Mouse (Mus musculus) limb, embryonic 12.5 days (tissue): ENCODE measurements around the gene Gm47791. TPM values are rescaled to one million over a fixed set of nuclear protein-coding genes. Genes with fewer than 3 reads are reported as not detected.

ENCODE experiments used
- ATAC-seq: fragments of 200-750 bp; cut with Nextera tagmentation; 2 replicates; pipeline ENCODE4 v1.8.0; 2017; ENCODE audit warnings: low read depth, moderate TSS enrichment; ENCODE audit not compliant: insufficient number of reproducible peaks, insufficient read depth, low FRiP score, low TSS enrichment
- H3K27ac ChIP-seq: fragments of 300-500 bp; sonication (generic); 2 replicates; pipeline ENCODE4 v1.5.1; 2016; ENCODE audit warnings: mild to moderate bottlenecking, moderate library complexity
- H3K27me3 ChIP-seq: fragments of 300-500 bp; sonication (generic); 2 replicates; pipeline ENCODE4 v1.6.1; 2016; ENCODE audit warnings: mild to moderate bottlenecking, moderate library complexity
- H3K36me3 ChIP-seq: fragments of 300-500 bp; sonication (generic); 2 replicates; pipeline ENCODE4 v1.6.1; 2016; ENCODE audit warnings: mild to moderate bottlenecking, moderate library complexity
- H3K4me1 ChIP-seq: fragments of 300-500 bp; sonication (generic); replicated peaks from 2 replicates; pipeline ENCODE4 v1.6.1; 2016
- H3K4me2 ChIP-seq: fragments of 300-500 bp; sonication (generic); 2 replicates; pipeline ENCODE4 v1.6.1; 2016; ENCODE audit warnings: mild to moderate bottlenecking, moderate library complexity
- H3K4me3 ChIP-seq: fragments of 300-500 bp; sonication (generic); replicated peaks from 2 replicates; pipeline ENCODE4 v1.5.1; 2016; ENCODE audit warnings: mild to moderate bottlenecking
- H3K9ac ChIP-seq: fragments of 300-500 bp; sonication (generic); replicated peaks from 2 replicates; pipeline ENCODE4 v1.6.1; 2016; ENCODE audit warnings: mild to moderate bottlenecking, moderate library complexity
- H3K9me3 ChIP-seq: fragments of 300-500 bp; sonication (generic); 2 replicates; pipeline ENCODE4 v1.6.1; 2016; ENCODE audit warnings: mild to moderate bottlenecking, moderate library complexity
- WGBS: fragments of 180-500 bp; shearing (Covaris S2); methylation state at CpG from one replicate; pipeline ENCODE4 v1.1.7; 2016; 5-methylcytosine and 5-hydroxymethylcytosine counted together
- polyA plus RNA-seq: library from polyadenylated mRNA; unstranded; fragments of >200 nt; fragmentation: Nextera tagmentation; extraction: Ambion mirVana; gene quantifications from 2 replicates; pipeline ENCODE4 v1.2.1, GENCODE M21; 2016

Gm47791 gene
- polyA plus RNA-seq, 1 experiment from 2014 or later = not detected

GRCm38 (mm10) chr1:82759520-82759919, 11.5 kb downstream of the Gm47791 start:
- H3K27ac ChIP-seq = no peak overlapping the region
- no peaks in the 10 kb centered on the region for H3K4me1 ChIP-seq
- H3K4me2 ChIP-seq = no peak overlapping the region
- no peak overlapping the region for H3K9ac ChIP-seq
- ATAC-seq = no peak
- peaks cover 37% of the 10 kb centered on the region for H3K36me3 ChIP-seq
- no peaks in the 10 kb centered on the region for H3K27me3 ChIP-seq
- WGBS = 88% methylated on average over 1 of the region's 1 CpGs
- H3K9me3 ChIP-seq = 0 out of 2 replicates have a peak, but pooled peaks cover 6% of the 10 kb centered on the region
- no peak overlapping the region for H3K4me3 ChIP-seq

- no peaks in the 10 kb centered on the region for H3K27me3 ChIP-seq
- H3K9ac ChIP-seq = no peak overlapping the region
- WGBS = 89% methylated on average over 2 of the region's 2 CpGs
- no peak overlapping the region for H3K4me2 ChIP-seq
- no peak overlapping the region for H3K4me3 ChIP-seq
- no peak for ATAC-seq
- H3K27ac ChIP-seq = no peak overlapping the region
- no peaks in the 10 kb centered on the region for H3K9me3 ChIP-seq
- peaks cover 38% of the 10 kb centered on the region for H3K36me3 ChIP-seq
- no peaks in the 10 kb centered on the region for H3K4me1 ChIP-seq
Observed at GRCm38 (mm10) chr1:82747714-82748452, 23.2 kb downstream of the Gm47791 start.

- 61% methylated on average over 4 of the region's 4 CpGs for WGBS
- Histone ChIP-seq H3K9me3 (no peaks in the 10 kb centered on the region), H3K4me3 (no peak overlapping the region), H3K36me3 (peaks cover 37% of the 10 kb centered on the region), H3K4me2 (no peak overlapping the region), H3K9ac (no peak overlapping the region), H3K27me3 (no peaks in the 10 kb centered on the region), H3K27ac (no peak overlapping the region), H3K4me1 (no peaks in the 10 kb centered on the region)
- ATAC-seq = no peak
Observed at GRCm38 (mm10) chr1:82746408-82746807, 24.6 kb downstream of the Gm47791 start.

- no peaks in the 10 kb centered on the region for H3K27me3 ChIP-seq
- no peaks in the 10 kb centered on the region for H3K9me3 ChIP-seq
- no peak overlapping the region for H3K4me3 ChIP-seq
- H3K4me2 ChIP-seq = no peak overlapping the region
- H3K4me1 ChIP-seq = no peaks in the 10 kb centered on the region
- peaks cover 37% of the 10 kb centered on the region for H3K36me3 ChIP-seq
- ATAC-seq = no peak
- 92% methylated on average over 3 of the region's 3 CpGs for WGBS
- H3K9ac ChIP-seq = no peak overlapping the region
- no peak overlapping the region for H3K27ac ChIP-seq
Observed at GRCm38 (mm10) chr1:82743962-82744361, 27.1 kb downstream of the Gm47791 start.

DNA sequence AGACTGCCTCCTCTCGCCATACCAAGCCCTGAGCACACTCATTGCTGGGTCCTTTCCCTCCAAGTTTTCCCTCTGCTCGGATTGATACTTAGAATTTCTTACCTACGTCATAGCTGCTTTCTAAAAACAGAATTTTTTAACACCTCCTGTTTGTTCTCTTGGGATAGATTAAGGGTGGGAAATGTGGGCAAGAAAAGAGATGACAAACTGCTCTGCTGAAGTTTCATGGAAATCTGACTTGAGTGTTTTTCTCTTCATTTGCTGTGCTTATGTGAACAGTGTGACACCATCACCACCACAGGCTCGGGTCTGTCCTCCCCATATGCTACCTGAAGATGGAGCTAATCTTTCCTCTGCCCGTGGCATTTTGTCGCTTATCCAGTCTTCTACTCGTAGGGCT, 29.5 kb downstream of the Gm47791 start:
- ATAC-seq = no peak
- Histone ChIP-seq H3K4me3 (no peak overlapping the region), H3K27ac (no peak overlapping the region), H3K36me3 (peaks cover 47% of the 10 kb centered on the region), H3K9ac (no peak overlapping the region), H3K9me3 (no peaks in the 10 kb centered on the region), H3K4me1 (no peaks in the 10 kb centered on the region), H3K4me2 (no peak overlapping the region), H3K27me3 (no peaks in the 10 kb centered on the region)
- 89% methylated on average over 7 of the region's 7 CpGs for WGBS

GRCm38 (mm10) chr1:82738066-82738465, 33.0 kb downstream of the Gm47791 start:
- H3K4me1 ChIP-seq = no peaks in the 10 kb centered on the region
- no peak overlapping the region for H3K4me2 ChIP-seq
- H3K27me3 ChIP-seq = no peaks in the 10 kb centered on the region
- H3K27ac ChIP-seq = no peak overlapping the region
- no peaks in the 10 kb centered on the region for H3K9me3 ChIP-seq
- ATAC-seq = no peak
- no peak overlapping the region for H3K9ac ChIP-seq
- 78% methylated on average over 1 of the region's 1 CpGs for WGBS
- peaks cover 67% of the 10 kb centered on the region for H3K36me3 ChIP-seq
- no peak overlapping the region for H3K4me3 ChIP-seq

- Histone ChIP-seq H3K9ac (no peak overlapping the region), H3K36me3 (peaks cover 90% of the 10 kb centered on the region), H3K27ac (no peak overlapping the region), H3K4me2 (no peak overlapping the region), H3K4me1 (no peaks in the 10 kb centered on the region), H3K4me3 (no peak overlapping the region), H3K9me3 (no peaks in the 10 kb centered on the region), H3K27me3 (no peaks in the 10 kb centered on the region)
- ATAC-seq = no peak
- WGBS = 100% methylated on average over 1 of the region's 1 CpGs
Observed at GRCm38 (mm10) chr1:82733357-82733756, 37.7 kb downstream of the Gm47791 start.

- peaks cover 8% of the 10 kb centered on the region for H3K4me1 ChIP-seq
- WGBS = 90% methylated on average over 5 of the region's 5 CpGs
Observed at GRCm38 (mm10) chr1:82726482-82726881, 44.6 kb downstream of the Gm47791 start.

GRCm38 (mm10) chr1:82725875-82726185, 45.2 kb downstream of the Gm47791 start:
- H3K27ac ChIP-seq = no peak overlapping the region
- H3K36me3 ChIP-seq = peaks cover 28% of the 10 kb centered on the region
- 53% methylated on average over 4 of the region's 4 CpGs for WGBS
- no peaks in the 10 kb centered on the region for H3K27me3 ChIP-seq
- H3K4me2 ChIP-seq = peak overlapping the region; percentile 90
- peak overlapping the region; percentile 94 for H3K9ac ChIP-seq
- peaks cover 8% of the 10 kb centered on the region for H3K4me1 ChIP-seq
- H3K4me3 ChIP-seq = peak overlapping the region; percentile 82
- H3K9me3 ChIP-seq = no peaks in the 10 kb centered on the region
- no peak for ATAC-seq

More at GRCm38 (mm10) chr1:82726482-82726881, 44.6 kb downstream of the Gm47791 start:
- H3K27me3 ChIP-seq = no peaks in the 10 kb centered on the region
- no peak for ATAC-seq
- H3K4me3 ChIP-seq = no peak overlapping the region
- no peak overlapping the region for H3K27ac ChIP-seq
- no peaks in the 10 kb centered on the region for H3K9me3 ChIP-seq
- no peak overlapping the region for H3K4me2 ChIP-seq
- H3K36me3 ChIP-seq = peaks cover 35% of the 10 kb centered on the region
- H3K9ac ChIP-seq = no peak overlapping the region

GRCm38 (mm10) chr1:82725026-82725874, 45.8 kb downstream of the Gm47791 start:
- WGBS = 2% methylated on average over 37 of the region's 37 CpGs
- H3K27ac ChIP-seq = peak overlapping the region; percentile 69; the same call in 1 of the 2 replicates
- peak overlapping the region; percentile 94 for H3K9ac ChIP-seq
- H3K4me2 ChIP-seq = peak overlapping the region; percentile 90
- H3K9me3 ChIP-seq = no peaks in the 10 kb centered on the region
- ATAC-seq = peak; percentile 97
- H3K4me3 ChIP-seq = peak overlapping the region; percentile 82
- peaks cover 22% of the 10 kb centered on the region for H3K36me3 ChIP-seq
- H3K27me3 ChIP-seq = no peaks in the 10 kb centered on the region
- H3K4me1 ChIP-seq = peaks cover 8% of the 10 kb centered on the region

GRCm38 (mm10) chr1:82724339-82725025, 46.6 kb downstream of the Gm47791 start, which contains the start of gene Mff:
Gene Mff (plus strand): TSS chr1:82724890.
- Histone ChIP-seq H3K27me3 (no peaks in the 10 kb centered on the region), H3K27ac (peak within 1 kb of the TSS; percentile 69; the same call in 1 of the 2 replicates), H3K36me3 (peaks cover 15% of the 10 kb centered on the region), H3K4me1 (peaks cover 8% of the 10 kb centered on the region), H3K9me3 (no peaks in the 10 kb centered on the region), H3K9ac (peak within 1 kb of the TSS; percentile 94), H3K4me2 (peak within 1 kb of the TSS; percentile 90), H3K4me3 (peak within 1 kb of the TSS; percentile 82)
- 10% methylated on average over 38 of the region's 38 CpGs for WGBS
- ATAC-seq = peak; percentile 98
